Mouse (Mus musculus): ENCODE data around the gene Medag.
A peak's percentile ranks its signal among the peaks of the same experiment; 100 is the strongest.

Medag gene

GRCm38 (mm10) chr5:149428810-149429255 lies 17.3 kb downstream of the Medag start:
- DNase-seq (ENCODE audit: low read depth, low spot score): no peak

GRCm38 (mm10) chr5:149429541-149429940 lies 18.0 kb downstream of the Medag start:
- no peak for DNase-seq (ENCODE audit: low read depth, low spot score)

- DNase-seq (ENCODE audit: low read depth, low spot score): no peak
Measured at GRCm38 (mm10) chr5:149430943-149431342, 19.4 kb downstream of the Medag start.

GRCm38 (mm10) chr5:149433618-149434017 lies 22.1 kb downstream of the Medag start:
- no peak for DNase-seq (ENCODE audit: low read depth, low spot score)

GRCm38 (mm10) chr5:149434141-149434690 lies 22.7 kb downstream of the Medag start:
- no peak for DNase-seq (ENCODE audit: low read depth, low spot score)

- DNase-seq (ENCODE audit: low read depth, low spot score): no peak
Measured at GRCm38 (mm10) chr5:149436541-149436940, 25.0 kb downstream of the Medag start.

- DNase-seq (ENCODE audit: low read depth, low spot score): no peak
Measured at GRCm38 (mm10) chr5:149437150-149437549, 25.6 kb downstream of the Medag start.

GRCm38 (mm10) chr5:149439531-149440179 lies 28.1 kb downstream of the Medag start, which contains the start of gene Tex26:
Tex26 (plus strand) TSS chr5:149439660.
- peak; percentile 66 for DNase-seq (ENCODE audit: low read depth, low spot score)

GRCm38 (mm10) chr5:149440180-149440573 lies 28.6 kb downstream of the Medag start:
- DNase-seq (ENCODE audit: low read depth, low spot score): no peak

GRCm38 (mm10) chr5:149441646-149442276 lies 30.2 kb downstream of the Medag start:
- DNase-seq (ENCODE audit: low read depth, low spot score): no peak

GRCm38 (mm10) chr5:149442277-149442660 lies 30.7 kb downstream of the Medag start:
- no peak for DNase-seq (ENCODE audit: low read depth, low spot score)

GRCm38 (mm10) chr5:149444451-149444850 lies 32.9 kb downstream of the Medag start:
- DNase-seq (ENCODE audit: low read depth, low spot score): no peak

GRCm38 (mm10) chr5:149446495-149446894 lies 34.9 kb downstream of the Medag start:
- DNase-seq (ENCODE audit: low read depth, low spot score): no peak

- no peak for DNase-seq (ENCODE audit: low read depth, low spot score)
Measured at GRCm38 (mm10) chr5:149447733-149448132, 36.2 kb downstream of the Medag start.

GRCm38 (mm10) chr5:149449406-149449805 lies 37.9 kb downstream of the Medag start:
- no peak for DNase-seq (ENCODE audit: low read depth, low spot score)

- DNase-seq (ENCODE audit: low read depth, low spot score): no peak
Measured at GRCm38 (mm10) chr5:149451209-149451681, 39.7 kb downstream of the Medag start.

GRCm38 (mm10) chr5:149454281-149454680 lies 42.7 kb downstream of the Medag start:
- no peak for DNase-seq (ENCODE audit: low read depth, low spot score)

- no peak for DNase-seq (ENCODE audit: low read depth, low spot score)
Measured at GRCm38 (mm10) chr5:149456544-149456943, 45.0 kb downstream of the Medag start.

GRCm38 (mm10) chr5:149462071-149462470 lies 50.5 kb downstream of the Medag start:
- no peak for DNase-seq (ENCODE audit: low read depth, low spot score)

GRCm38 (mm10) chr5:149465305-149465704 lies 53.8 kb downstream of the Medag start:
- no peak for DNase-seq (ENCODE audit: low read depth, low spot score)

GRCm38 (mm10) chr5:149474142-149474541 lies 62.6 kb downstream of the Medag start:
- no peak for DNase-seq (ENCODE audit: low read depth, low spot score)

- DNase-seq (ENCODE audit: low read depth, low spot score): no peak
Measured at GRCm38 (mm10) chr5:149474701-149475468, 63.3 kb downstream of the Medag start.

Data from WW6 (cell line).